Mouse (Mus musculus) neural tube, embryonic 12.5 days (tissue): ENCODE measurements around the gene Farp1. TPM values are rescaled to one million over a fixed set of nuclear protein-coding genes. Genes with fewer than 3 reads are reported as not detected.
A peak's percentile ranks its signal among the peaks of the same experiment; 100 is the strongest.

Experiments
- ATAC-seq: fragments of 200-750 bp; cut with Nextera tagmentation; 2 replicates; pipeline ENCODE4 v1.8.0; 2017; ENCODE audit warnings: low read depth, mild to moderate bottlenecking, moderate TSS enrichment, moderate library complexity; ENCODE audit not compliant: low FRiP score
- H3K27ac ChIP-seq: fragments of 300-500 bp; sonication (generic); 2 replicates; pipeline ENCODE4 v1.5.1; 2016
- H3K27me3 ChIP-seq: fragments of 300-500 bp; sonication (generic); replicated peaks from 2 replicates; pipeline ENCODE4 v1.6.1; 2016; ENCODE audit warnings: mild to moderate bottlenecking
- H3K36me3 ChIP-seq: fragments of 300-500 bp; sonication (generic); 2 replicates; pipeline ENCODE4 v1.6.1; 2016; ENCODE audit warnings: mild to moderate bottlenecking
- H3K4me1 ChIP-seq: fragments of 300-500 bp; sonication (generic); 2 replicates; pipeline ENCODE4 v1.6.1; 2016
- H3K4me2 ChIP-seq: fragments of 300-500 bp; sonication (generic); replicated peaks from 2 replicates; pipeline ENCODE4 v1.6.1; 2016; ENCODE audit warnings: mild to moderate bottlenecking
- H3K4me3 ChIP-seq: fragments of 300-500 bp; sonication (generic); 2 replicates; pipeline ENCODE4 v1.5.1; 2016
- H3K9ac ChIP-seq: fragments of 300-500 bp; sonication (generic); 2 replicates; pipeline ENCODE4 v1.6.1; 2016; ENCODE audit warnings: mild to moderate bottlenecking
- H3K9me3 ChIP-seq: fragments of 300-500 bp; sonication (generic); 2 replicates; pipeline ENCODE4 v1.6.1; 2016; ENCODE audit warnings: mild to moderate bottlenecking
- WGBS: fragments of 180-500 bp; shearing (Covaris S2); methylation state at CpG from one replicate; pipeline ENCODE4 v1.1.7; 2016; 5-methylcytosine and 5-hydroxymethylcytosine counted together
- polyA plus RNA-seq: library from polyadenylated mRNA; unstranded; fragments of >200 nt; fragmentation: Nextera tagmentation; extraction: Ambion mirVana; gene quantifications from 2 replicates; pipeline ENCODE4 v1.2.1, GENCODE M21; 2016

The Farp1 gene
- polyA plus RNA-seq, 1 experiment from 2014 or later, result 24.9 TPM

GRCm38 (mm10) chr14:121109116-121109504, 74.1 kb downstream of the Farp1 start:
- no peaks in the 10 kb centered on the region for H3K27me3 ChIP-seq
- H3K36me3 ChIP-seq, result no peaks in the 10 kb centered on the region
- 0 out of 2 replicates have a peak, but pooled peaks have one; percentile 48 for ATAC-seq
- no peak overlapping the region for H3K9ac ChIP-seq
- peak overlapping the region; percentile 28; the same call in 1 of the 2 replicates for H3K4me2 ChIP-seq
- no peak overlapping the region for H3K27ac ChIP-seq
- H3K9me3 ChIP-seq, result no peaks in the 10 kb centered on the region
- H3K4me3 ChIP-seq, result no peak overlapping the region
- 6% methylated on average over 9 of the region's 9 CpGs for WGBS
- H3K4me1 ChIP-seq, result peaks cover 26% of the 10 kb centered on the region

GRCm38 (mm10) chr14:121110492-121111267, 75.7 kb downstream of the Farp1 start:
- Histone ChIP-seq H3K27me3 (no peaks in the 10 kb centered on the region), H3K27ac (no peak overlapping the region), H3K9ac (no peak overlapping the region), H3K4me3 (no peak overlapping the region), H3K4me2 (no peak overlapping the region), H3K36me3 (no peaks in the 10 kb centered on the region), H3K4me1 (peaks cover 26% of the 10 kb centered on the region), H3K9me3 (no peaks in the 10 kb centered on the region)
- WGBS, result 89% methylated on average over 13 of the region's 13 CpGs
- ATAC-seq, result no peak

DNA sequence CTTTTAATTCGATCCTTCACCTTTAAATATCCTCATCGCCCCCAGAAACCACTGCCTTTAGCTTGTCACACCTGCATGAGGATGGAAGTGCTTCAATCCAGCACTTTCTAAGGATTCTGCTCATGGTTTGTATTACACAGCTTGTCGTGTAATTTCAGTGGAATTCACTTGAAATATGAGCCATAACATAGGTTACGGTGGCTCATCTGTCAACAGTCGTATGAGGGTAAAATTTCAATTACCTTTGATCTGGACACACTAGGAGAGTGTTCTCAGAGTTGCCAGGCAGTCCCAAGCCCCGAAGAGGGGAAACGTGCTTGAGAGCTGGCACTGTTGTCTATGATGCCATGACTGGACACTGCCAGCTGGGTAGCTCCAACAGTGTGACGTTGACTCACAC, 77.1 kb downstream of the Farp1 start:
- ATAC-seq, result no peak

GRCm38 (mm10) chr14:121113785-121114184, 78.8 kb downstream of the Farp1 start:
- H3K27me3 ChIP-seq, result no peaks in the 10 kb centered on the region
- no peak overlapping the region for H3K4me2 ChIP-seq
- no peak overlapping the region for H3K9ac ChIP-seq
- H3K36me3 ChIP-seq, result no peaks in the 10 kb centered on the region
- H3K4me3 ChIP-seq, result no peak overlapping the region
- H3K4me1 ChIP-seq, result peaks cover 6% of the 10 kb centered on the region
- ATAC-seq, result no peak
- H3K9me3 ChIP-seq, result no peaks in the 10 kb centered on the region
- H3K27ac ChIP-seq, result no peak overlapping the region
- 87% methylated on average over 6 of the region's 6 CpGs for WGBS

More for the DNA sequence above, 77.1 kb downstream of the Farp1 start:
- Histone ChIP-seq H3K9ac (no peak overlapping the region), H3K4me3 (no peak overlapping the region), H3K9me3 (no peaks in the 10 kb centered on the region), H3K4me2 (no peak overlapping the region), H3K4me1 (peaks cover 16% of the 10 kb centered on the region), H3K36me3 (no peaks in the 10 kb centered on the region), H3K27ac (no peak overlapping the region), H3K27me3 (no peaks in the 10 kb centered on the region)
- WGBS, result 72% methylated on average over 8 of the region's 8 CpGs

GRCm38 (mm10) chr14:121116696-121117095, 81.7 kb downstream of the Farp1 start:
- Histone ChIP-seq H3K9me3 (no peaks in the 10 kb centered on the region), H3K27me3 (no peaks in the 10 kb centered on the region), H3K4me1 (no peaks in the 10 kb centered on the region), H3K27ac (no peak overlapping the region), H3K4me2 (no peak overlapping the region), H3K4me3 (no peak overlapping the region), H3K36me3 (no peaks in the 10 kb centered on the region), H3K9ac (no peak overlapping the region)
- 95% methylated on average over 4 of the region's 4 CpGs for WGBS
- ATAC-seq, result no peak

DNA sequence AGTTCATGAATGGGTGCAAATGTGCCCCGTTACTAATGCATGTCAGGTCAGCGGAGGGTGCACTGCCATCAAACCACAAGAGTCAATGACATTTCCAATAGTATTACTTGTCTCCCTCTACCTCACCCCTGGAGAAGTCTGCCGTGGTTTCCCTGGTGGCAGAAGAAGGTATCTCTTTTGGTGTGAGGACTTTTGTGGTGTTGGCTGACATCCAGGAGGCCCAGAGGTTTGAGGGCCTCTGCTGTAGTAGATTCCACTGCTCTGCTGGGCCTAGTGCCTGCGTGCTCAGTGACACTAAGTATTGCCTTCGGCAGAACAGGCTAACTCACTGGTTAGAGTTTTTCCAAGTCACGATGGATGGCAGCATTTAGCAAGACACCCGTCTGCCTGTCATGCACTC, 83.9 kb downstream of the Farp1 start:
- WGBS, result 83% methylated on average over 7 of the region's 7 CpGs

GRCm38 (mm10) chr14:121121664-121122063, 86.7 kb downstream of the Farp1 start:
- H3K27ac ChIP-seq, result no peak overlapping the region
- no peak for ATAC-seq
- H3K4me3 ChIP-seq, result no peak overlapping the region
- WGBS, result 80% methylated on average over 3 of the region's 3 CpGs
- H3K4me1 ChIP-seq, result no peaks in the 10 kb centered on the region; the same call in 1 of the 2 replicates
- no peak overlapping the region for H3K4me2 ChIP-seq
- H3K36me3 ChIP-seq, result no peaks in the 10 kb centered on the region
- no peak overlapping the region for H3K9ac ChIP-seq
- H3K9me3 ChIP-seq, result no peaks in the 10 kb centered on the region
- no peaks in the 10 kb centered on the region for H3K27me3 ChIP-seq

More for the DNA sequence above, 83.9 kb downstream of the Farp1 start:
- no peaks in the 10 kb centered on the region for H3K9me3 ChIP-seq
- H3K4me1 ChIP-seq, result no peaks in the 10 kb centered on the region
- H3K9ac ChIP-seq, result no peak overlapping the region
- no peaks in the 10 kb centered on the region for H3K36me3 ChIP-seq
- H3K27ac ChIP-seq, result no peak overlapping the region
- no peaks in the 10 kb centered on the region for H3K27me3 ChIP-seq
- no peak for ATAC-seq
- H3K4me2 ChIP-seq, result no peak overlapping the region
- H3K4me3 ChIP-seq, result no peak overlapping the region

- Histone ChIP-seq H3K27me3 (no peaks in the 10 kb centered on the region), H3K27ac (no peak overlapping the region), H3K4me1 (no peaks in the 10 kb centered on the region; the same call in 1 of the 2 replicates), H3K9me3 (no peaks in the 10 kb centered on the region), H3K9ac (no peak overlapping the region), H3K4me3 (no peak overlapping the region), H3K36me3 (no peaks in the 10 kb centered on the region), H3K4me2 (no peak overlapping the region)
- WGBS, result 30% methylated on average over 2 of the region's 2 CpGs
- no peak for ATAC-seq
These were observed 87.9 kb downstream of the Farp1 start for GRCm38 (mm10) chr14:121122852-121123251.

- Histone ChIP-seq H3K36me3 (no peaks in the 10 kb centered on the region), H3K4me2 (no peak overlapping the region), H3K4me1 (peaks cover 8% of the 10 kb centered on the region), H3K27me3 (no peaks in the 10 kb centered on the region), H3K4me3 (no peak overlapping the region), H3K9ac (no peak overlapping the region), H3K27ac (no peak overlapping the region), H3K9me3 (no peaks in the 10 kb centered on the region)
- 94% methylated on average over 8 of the region's 8 CpGs for WGBS
- ATAC-seq, result no peak
These were observed 89.5 kb downstream of the Farp1 start for GRCm38 (mm10) chr14:121124409-121125010.

- Histone ChIP-seq H3K27me3 (no peaks in the 10 kb centered on the region), H3K4me3 (no peak overlapping the region), H3K27ac (no peak overlapping the region), H3K9me3 (no peaks in the 10 kb centered on the region), H3K4me1 (peaks cover 13% of the 10 kb centered on the region), H3K4me2 (no peak overlapping the region), H3K36me3 (no peaks in the 10 kb centered on the region), H3K9ac (no peak overlapping the region)
- no peak for ATAC-seq
- WGBS, result 88% methylated on average over 3 of the region's 3 CpGs
These were observed 90.7 kb downstream of the Farp1 start for GRCm38 (mm10) chr14:121125651-121126050.

DNA sequence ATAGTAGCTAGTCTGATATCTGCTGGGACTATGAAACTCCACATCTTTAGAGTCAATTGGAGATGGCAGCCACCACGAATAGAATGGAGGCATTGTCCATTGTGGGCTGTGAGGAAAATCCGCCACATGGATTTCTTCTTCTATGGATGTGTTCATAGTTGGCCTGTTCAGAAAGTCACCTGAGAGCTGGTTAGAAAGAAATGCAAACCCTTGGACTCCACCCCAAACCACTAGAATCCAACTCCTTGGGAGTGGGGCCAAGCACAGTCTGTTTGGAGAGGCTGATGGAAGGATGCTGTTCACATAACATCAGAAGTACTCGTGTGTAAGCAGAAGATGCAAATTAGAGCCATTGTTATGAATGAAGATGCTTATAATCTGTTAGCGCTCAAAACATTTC, 91.3 kb downstream of the Farp1 start:
- WGBS, result 90% methylated on average over 4 of the region's 4 CpGs
- Histone ChIP-seq H3K9me3 (no peaks in the 10 kb centered on the region), H3K4me3 (no peak overlapping the region), H3K9ac (no peak overlapping the region), H3K4me1 (peaks cover 13% of the 10 kb centered on the region), H3K27ac (no peak overlapping the region), H3K4me2 (no peak overlapping the region), H3K27me3 (no peaks in the 10 kb centered on the region), H3K36me3 (no peaks in the 10 kb centered on the region)
- no peak for ATAC-seq

- Histone ChIP-seq H3K4me1 (peaks cover 13% of the 10 kb centered on the region), H3K9ac (no peak overlapping the region), H3K27me3 (no peaks in the 10 kb centered on the region), H3K4me3 (no peak overlapping the region), H3K36me3 (no peaks in the 10 kb centered on the region), H3K4me2 (0 out of 2 replicates have a peak overlapping the region, but pooled peaks have one; percentile 3), H3K9me3 (no peaks in the 10 kb centered on the region), H3K27ac (no peak overlapping the region)
- ATAC-seq, result no peak
- WGBS, result 24% methylated on average over 20 of the region's 20 CpGs
These were observed 94.1 kb downstream of the Farp1 start for GRCm38 (mm10) chr14:121128858-121129800.
